Mouse (Mus musculus) hindbrain, embryonic 11.5 days (tissue): Measurements from ENCODE around the gene Thbs2. TPM values are rescaled to one million over a fixed set of nuclear protein-coding genes. Genes with fewer than 3 reads are reported as not detected.
A peak's percentile ranks its signal among the peaks of the same experiment; 100 is the strongest.

ENCODE experiments used
- ATAC-seq: fragments of 200-750 bp; cut with Nextera tagmentation; 2 replicates; pipeline ENCODE4 v1.8.0; 2017; ENCODE audit warnings: mild to moderate bottlenecking, moderate TSS enrichment, moderate library complexity; ENCODE audit not compliant: low FRiP score
- DNase-seq: peaks from one replicate; pipeline ENCODE4 v3.0.0-alpha.2; 2015; ENCODE audit warnings: low spot score
- H3K27ac ChIP-seq: fragments of 300-500 bp; sonication (generic); 2 replicates; pipeline ENCODE4 v1.5.1; 2014; ENCODE audit warnings: mild to moderate bottlenecking, low read depth, low read length
- H3K27me3 ChIP-seq: fragments of 300-500 bp; sonication (generic); 2 replicates; pipeline ENCODE4 v1.6.1; 2014; ENCODE audit warnings: mild to moderate bottlenecking, low read length, moderate library complexity, mixed read lengths; ENCODE audit not compliant: control insufficient read depth, insufficient read depth
- H3K36me3 ChIP-seq: fragments of 300-500 bp; sonication (generic); 2 replicates; pipeline ENCODE4 v1.6.1; 2014; ENCODE audit warnings: mild to moderate bottlenecking, low read length, moderate library complexity, mixed read lengths; ENCODE audit not compliant: control insufficient read depth, insufficient read depth
- H3K4me1 ChIP-seq: fragments of 300-500 bp; sonication (generic); replicated peaks from 2 replicates; pipeline ENCODE4 v1.6.1; 2014; ENCODE audit warnings: low read length, mixed read lengths; ENCODE audit not compliant: control insufficient read depth, insufficient read depth
- H3K4me2 ChIP-seq: fragments of 300-500 bp; sonication (generic); replicated peaks from 2 replicates; pipeline ENCODE4 v1.6.1; 2014; ENCODE audit warnings: mild to moderate bottlenecking, low read depth, low read length
- H3K4me3 ChIP-seq: fragments of 300-500 bp; sonication (generic); 2 replicates; pipeline ENCODE4 v1.5.1; 2014; ENCODE audit warnings: low read depth, low read length
- H3K9ac ChIP-seq: fragments of 300-500 bp; sonication (generic); 2 replicates; pipeline ENCODE4 v1.6.1; 2014; ENCODE audit warnings: low read depth, low read length
- H3K9me3 ChIP-seq: fragments of 300-500 bp; sonication (generic); 2 replicates; pipeline ENCODE4 v1.6.1; 2016; ENCODE audit warnings: low read length; ENCODE audit not compliant: control insufficient read depth
- WGBS: fragments of 180-500 bp; shearing (Covaris S2); extraction: QIAGEN DNeasy Blood & Tissue Kit; methylation state at CpG from one replicate; pipeline ENCODE4 v1.1.7; 2014; 5-methylcytosine and 5-hydroxymethylcytosine counted together
- polyA plus RNA-seq: library from polyadenylated mRNA; unstranded; fragments of >200 nt; fragmentation: Nextera tagmentation; extraction: Ambion mirVana; gene quantifications from 2 replicates; pipeline ENCODE4 v1.2.1, GENCODE M21; 2014

The Thbs2 gene
- 7.9 and 8.0 TPM in 2 replicates for polyA plus RNA-seq

DNA sequence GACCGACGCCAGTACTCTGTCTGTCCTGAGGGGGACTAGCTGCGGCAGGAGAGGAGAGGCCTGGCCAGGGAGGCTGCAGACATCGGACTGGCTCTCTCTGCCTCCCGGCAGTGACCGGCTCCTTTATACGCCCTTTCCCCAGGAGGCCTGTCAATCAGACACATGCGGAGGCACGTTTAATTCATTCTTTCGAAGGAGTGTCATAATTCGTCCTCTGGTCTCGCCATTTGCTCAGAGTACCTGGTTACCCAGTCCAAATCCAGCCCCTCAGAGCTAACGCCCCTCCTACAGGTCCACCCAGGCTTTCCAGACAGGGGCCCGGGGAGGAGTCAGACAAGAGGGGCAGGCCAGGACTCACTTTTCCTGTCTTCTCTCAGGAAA, at the start of gene Thbs2:
TSS of gene Thbs2 (minus strand) at position 242 of the 381 bp plus-strand sequence.
- H3K27me3 ChIP-seq: no peaks in the 10 kb centered on the region
- peak within 1 kb of the TSS; percentile 36 for H3K4me2 ChIP-seq
- no peaks in the 10 kb centered on the region for H3K9me3 ChIP-seq
- no peak within 1 kb of the TSS for H3K27ac ChIP-seq
- peak within 1 kb of the TSS; percentile 12; the same call in 1 of the 2 replicates for H3K4me3 ChIP-seq
- 1% methylated on average over 14 of the region's 14 CpGs for WGBS
- 0 out of 2 replicates have a peak, but pooled peaks cover 6% of the 10 kb centered on the region for H3K4me1 ChIP-seq
- H3K36me3 ChIP-seq: no peaks in the 10 kb centered on the region
- peak; percentile 83 for ATAC-seq
- peak; percentile 56 for DNase-seq
- peak within 1 kb of the TSS; percentile 21; the same call in 1 of the 2 replicates for H3K9ac ChIP-seq

DNA sequence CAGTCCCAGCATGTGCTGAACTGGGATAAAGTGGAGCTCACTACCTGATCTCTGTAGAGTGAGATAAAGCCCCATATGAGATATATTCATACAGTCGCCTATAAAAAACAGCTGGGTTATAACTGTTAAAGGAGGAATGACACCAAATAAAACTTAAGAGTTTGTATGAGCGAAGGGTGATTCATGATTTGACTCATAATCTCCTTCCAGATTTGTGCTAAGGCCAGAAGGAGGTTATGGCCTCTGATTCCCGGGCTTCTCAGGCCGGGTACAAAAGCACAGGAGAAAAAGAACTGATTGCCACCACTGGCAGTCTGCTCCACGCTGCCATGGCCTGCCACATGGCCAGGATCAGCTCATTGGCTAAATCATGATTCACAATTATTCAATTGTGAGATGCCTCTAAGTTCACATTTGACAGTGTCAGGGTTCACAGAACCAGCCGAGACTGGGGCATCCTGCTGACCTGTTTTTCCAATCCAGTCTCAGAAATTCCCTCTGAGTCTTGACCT, 41.5 kb upstream of the Thbs2 start:
- H3K27me3 ChIP-seq: no peaks in the 10 kb centered on the region
- H3K36me3 ChIP-seq: no peaks in the 10 kb centered on the region
- H3K4me1 ChIP-seq: no peaks in the 10 kb centered on the region
- no peak overlapping the region for H3K4me3 ChIP-seq
- H3K9me3 ChIP-seq: no peaks in the 10 kb centered on the region
- H3K4me2 ChIP-seq: no peak overlapping the region
- DNase-seq (no peak), ATAC-seq (no peak)
- WGBS: 78% methylated on average over 6 of the region's 6 CpGs
- no peak overlapping the region for H3K9ac ChIP-seq
- no peak overlapping the region for H3K27ac ChIP-seq

DNA sequence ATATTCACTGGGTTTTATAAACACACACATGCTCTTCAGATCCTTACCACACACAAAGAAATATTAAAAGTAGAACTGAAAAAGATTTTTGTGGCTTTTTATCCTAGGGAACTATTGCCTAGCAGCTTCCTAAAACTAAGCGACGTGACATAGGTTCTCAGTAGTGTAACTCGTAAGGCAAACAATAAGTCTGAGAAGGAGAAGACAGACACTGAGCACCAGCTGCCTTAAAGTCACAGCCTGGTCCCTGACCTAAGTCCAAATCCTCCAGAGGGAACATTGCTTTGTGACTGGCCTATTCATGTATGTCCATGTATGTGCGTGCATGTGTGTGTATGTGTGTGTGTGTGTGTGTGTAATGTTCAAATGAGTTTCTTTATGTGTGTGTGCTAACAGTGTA, 40.3 kb upstream of the Thbs2 start:
- WGBS: 81% methylated on average over 4 of the region's 4 CpGs
- DNase-seq (no peak), ATAC-seq (no peak)
- no peak overlapping the region for H3K4me3 ChIP-seq
- no peaks in the 10 kb centered on the region for H3K36me3 ChIP-seq
- H3K4me1 ChIP-seq: no peaks in the 10 kb centered on the region
- H3K27me3 ChIP-seq: no peaks in the 10 kb centered on the region
- no peak overlapping the region for H3K4me2 ChIP-seq
- H3K9me3 ChIP-seq: no peaks in the 10 kb centered on the region
- H3K27ac ChIP-seq: no peak overlapping the region
- H3K9ac ChIP-seq: no peak overlapping the region

DNA sequence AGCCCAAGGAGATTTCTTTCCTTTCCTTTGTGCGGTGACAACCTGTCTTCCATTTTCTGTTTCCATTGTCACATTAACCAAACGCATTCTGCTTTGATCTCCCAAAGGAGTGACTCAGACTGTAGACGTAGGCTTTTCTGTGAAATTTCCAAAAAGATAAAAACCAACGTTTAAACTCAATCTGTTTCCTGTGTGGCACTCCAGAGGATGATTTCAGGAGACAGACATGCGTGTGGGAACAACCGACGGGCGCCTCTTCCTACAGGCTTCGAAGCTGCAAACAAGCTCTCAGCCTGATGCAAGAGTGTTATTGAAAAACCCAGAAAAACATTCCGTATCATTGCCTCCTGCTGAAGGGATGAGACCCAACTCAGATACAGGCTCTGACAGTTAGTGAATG, 39.9 kb upstream of the Thbs2 start:
- H3K4me2 ChIP-seq: no peak overlapping the region
- H3K27me3 ChIP-seq: no peaks in the 10 kb centered on the region
- no peak for ATAC-seq
- H3K9me3 ChIP-seq: no peaks in the 10 kb centered on the region
- DNase-seq: no peak
- no peak overlapping the region for H3K27ac ChIP-seq
- H3K36me3 ChIP-seq: no peaks in the 10 kb centered on the region
- WGBS: 68% methylated on average over 10 of the region's 10 CpGs
- H3K4me3 ChIP-seq: no peak overlapping the region
- no peaks in the 10 kb centered on the region for H3K4me1 ChIP-seq
- no peak overlapping the region for H3K9ac ChIP-seq

DNA sequence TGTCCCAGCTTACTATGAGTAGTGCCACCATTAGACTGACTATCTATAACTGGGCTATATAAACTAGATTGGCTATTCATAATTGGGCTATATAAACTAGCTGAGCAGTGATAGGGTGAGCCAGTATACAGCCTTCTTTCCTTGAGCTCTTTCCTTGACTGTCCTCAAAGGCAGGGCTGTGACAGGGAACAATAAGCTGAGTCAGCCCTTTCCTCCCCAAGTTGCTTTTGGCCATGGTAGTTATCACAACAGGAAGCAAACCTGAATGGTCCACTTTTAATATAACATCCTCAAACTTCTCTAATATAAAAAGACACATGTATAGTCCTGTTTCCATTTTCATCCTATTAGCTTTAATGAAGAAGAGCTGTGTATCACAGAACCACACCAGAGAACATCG, 39.0 kb upstream of the Thbs2 start:
- H3K27ac ChIP-seq: no peak overlapping the region
- no peak overlapping the region for H3K4me3 ChIP-seq
- no peaks in the 10 kb centered on the region for H3K27me3 ChIP-seq
- no peak for ATAC-seq
- no peak for DNase-seq
- no peak overlapping the region for H3K9ac ChIP-seq
- WGBS: 86% methylated on average over 1 of the region's 1 CpGs
- no peaks in the 10 kb centered on the region for H3K4me1 ChIP-seq
- H3K4me2 ChIP-seq: no peak overlapping the region
- no peaks in the 10 kb centered on the region for H3K9me3 ChIP-seq
- no peaks in the 10 kb centered on the region for H3K36me3 ChIP-seq

DNA sequence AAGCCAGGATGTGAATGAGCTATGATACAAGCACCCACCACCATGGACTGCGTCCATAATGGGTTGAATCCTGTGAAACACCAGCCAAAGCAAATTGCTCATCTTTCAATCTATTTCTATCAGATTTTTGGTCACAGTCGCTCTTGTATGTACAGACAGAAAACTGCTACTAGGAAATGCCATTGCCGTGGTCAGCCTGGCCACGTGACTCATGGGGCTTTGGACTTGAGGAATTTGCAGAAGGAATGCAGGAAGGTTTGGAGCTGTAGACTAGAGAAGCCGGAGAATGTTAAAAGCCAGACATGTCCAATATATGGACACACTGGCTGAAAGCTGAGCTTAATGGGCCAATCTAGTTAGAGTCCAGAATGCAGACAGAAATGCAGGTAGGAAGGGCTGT, 36.6 kb upstream of the Thbs2 start:
- H3K9me3 ChIP-seq: no peaks in the 10 kb centered on the region
- H3K4me2 ChIP-seq: no peak overlapping the region
- no peak overlapping the region for H3K9ac ChIP-seq
- no peak for DNase-seq
- no peaks in the 10 kb centered on the region for H3K4me1 ChIP-seq
- no peaks in the 10 kb centered on the region for H3K36me3 ChIP-seq
- H3K27ac ChIP-seq: no peak overlapping the region
- 83% methylated on average over 5 of the region's 5 CpGs for WGBS
- no peak overlapping the region for H3K4me3 ChIP-seq
- no peaks in the 10 kb centered on the region for H3K27me3 ChIP-seq
- ATAC-seq: no peak

DNA sequence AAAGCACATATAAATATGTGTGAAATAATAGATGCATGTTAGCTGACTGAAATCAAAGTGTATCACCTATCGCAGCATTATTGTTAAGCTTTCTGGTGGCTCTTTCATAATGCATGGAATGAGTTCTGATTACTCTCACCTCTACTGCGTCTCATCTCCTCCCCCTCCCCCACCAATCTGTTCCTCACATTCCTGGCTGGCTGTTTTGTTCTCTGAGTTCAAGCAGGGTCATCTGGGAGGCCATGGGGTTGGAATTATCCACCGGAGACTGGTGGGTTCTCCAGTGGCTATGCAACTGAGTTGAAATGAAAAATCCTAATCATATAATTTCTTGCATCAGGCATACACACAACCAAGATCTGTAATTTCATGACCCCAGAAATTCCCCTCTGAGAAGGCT, 33.4 kb upstream of the Thbs2 start:
- Histone ChIP-seq H3K4me1 (no peaks in the 10 kb centered on the region), H3K27me3 (no peaks in the 10 kb centered on the region), H3K4me3 (no peak overlapping the region), H3K4me2 (no peak overlapping the region), H3K36me3 (no peaks in the 10 kb centered on the region), H3K9ac (no peak overlapping the region), H3K9me3 (no peaks in the 10 kb centered on the region), H3K27ac (no peak overlapping the region)
- WGBS: 26% methylated on average over 3 of the region's 3 CpGs
- DNase-seq (no peak), ATAC-seq (no peak)

DNA sequence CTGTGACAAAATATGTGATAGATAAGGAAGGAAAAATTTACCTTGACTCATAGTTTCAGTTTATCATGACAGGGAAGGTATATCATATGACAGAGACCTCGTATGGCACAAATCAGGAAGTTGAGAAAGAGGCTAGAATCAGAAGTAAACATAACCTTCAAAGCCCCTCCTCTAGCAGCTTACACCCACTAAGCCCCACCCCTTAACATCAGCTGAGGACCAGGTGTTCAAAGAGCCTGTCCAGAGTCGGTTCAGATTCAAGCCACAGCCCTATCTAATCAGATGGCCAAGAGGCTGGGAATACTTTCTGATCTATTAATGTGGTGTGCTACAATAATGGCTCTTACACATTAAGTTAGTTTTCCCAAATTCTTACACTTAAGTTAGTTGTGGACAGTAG, 30.8 kb upstream of the Thbs2 start:
- Histone ChIP-seq H3K27me3 (no peaks in the 10 kb centered on the region), H3K4me2 (no peak overlapping the region), H3K4me3 (no peak overlapping the region), H3K27ac (no peak overlapping the region), H3K4me1 (no peaks in the 10 kb centered on the region), H3K36me3 (no peaks in the 10 kb centered on the region), H3K9me3 (no peaks in the 10 kb centered on the region), H3K9ac (no peak overlapping the region)
- no peak for DNase-seq
- no peak for ATAC-seq
- WGBS: 67% methylated on average over 2 of the region's 2 CpGs

DNA sequence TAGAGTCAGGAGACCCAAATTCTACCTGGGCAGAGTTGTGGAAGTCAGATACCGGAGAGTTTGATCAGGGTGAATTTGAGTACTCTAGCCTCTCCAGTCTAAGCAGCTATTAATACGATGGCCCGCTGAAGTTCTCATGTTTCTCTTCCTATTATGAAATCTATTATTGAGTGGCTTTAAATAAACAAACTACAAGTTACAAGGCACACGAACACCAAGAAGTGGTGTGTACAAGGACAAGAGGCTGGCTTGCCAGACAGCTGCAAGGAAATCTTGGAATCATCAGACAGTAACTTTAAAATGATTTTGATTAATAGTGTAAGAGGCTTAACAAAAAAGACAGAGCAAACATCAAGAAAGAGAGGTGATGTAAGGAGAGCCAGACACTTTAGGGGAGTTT, 27.3 kb upstream of the Thbs2 start:
- H3K9ac ChIP-seq: no peak overlapping the region
- no peak overlapping the region for H3K27ac ChIP-seq
- H3K4me1 ChIP-seq: no peaks in the 10 kb centered on the region
- H3K36me3 ChIP-seq: no peaks in the 10 kb centered on the region
- no peak overlapping the region for H3K4me2 ChIP-seq
- DNase-seq (no peak), ATAC-seq (no peak)
- no peaks in the 10 kb centered on the region for H3K27me3 ChIP-seq
- 87% methylated on average over 4 of the region's 4 CpGs for WGBS
- no peaks in the 10 kb centered on the region for H3K9me3 ChIP-seq
- no peak overlapping the region for H3K4me3 ChIP-seq
